Mouse (Mus musculus) erythroid progenitor cell, adult 5-6 weeks (primary cell): ENCODE results near the gene Sspo. TPM values are rescaled to one million over a fixed set of nuclear protein-coding genes. Genes with fewer than 3 reads are reported as not detected.

Experiments used
- ATAC-seq: replicated peaks from 2 replicates; pipeline ENCODE4 v1.8.0; 2016; ENCODE audit warnings: moderate number of reproducible peaks, mild to moderate bottlenecking, moderate TSS enrichment, inconsistent platforms; ENCODE audit not compliant: poor library complexity, low FRiP score, severe bottlenecking
- total RNA-seq, 2 experiments: library from RNA; stranded (forward) in 1 of 2; stranded (reverse) in 1 of 2; fragments of 150-400 nt in 1 of 2; fragments of 186-747, 209-891 nt in 1 of 2; gene quantifications; 2 replicates each; pipeline versions ENCODE4 v1.2.3 to v1.2.4; 2015 to 2017; ENCODE audit warnings: low replicate concordance in 2 of 2

Sspo gene
- total RNA-seq (2015; ENCODE audit: low replicate concordance) (not detected in 2 replicates), total RNA-seq (2017; ENCODE audit: low replicate concordance) (not detected in 2 replicates)

DNA sequence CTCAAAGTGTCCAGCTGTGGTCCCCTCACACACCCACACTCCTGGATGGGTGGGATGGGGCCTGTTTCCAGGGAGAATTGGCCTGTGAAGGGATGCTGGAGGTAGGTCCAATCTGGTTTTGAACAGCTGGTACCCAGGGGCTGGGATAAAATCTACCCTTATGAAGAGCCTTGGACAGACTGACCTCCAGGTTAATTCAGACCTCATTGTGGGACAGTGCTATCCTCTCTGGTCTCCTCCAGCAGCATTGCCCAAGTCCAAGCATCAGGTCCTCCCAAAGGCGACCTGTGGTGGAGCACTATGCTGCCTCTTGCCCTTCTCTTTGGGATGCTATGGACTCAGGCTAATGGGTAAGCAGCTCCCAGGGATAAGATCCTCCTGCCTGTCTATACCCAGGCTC lies at the start of gene Sspo:
TSS of gene Sspo (plus strand) at position 301 of the 400 bp plus-strand sequence.
- no peak for ATAC-seq

DNA sequence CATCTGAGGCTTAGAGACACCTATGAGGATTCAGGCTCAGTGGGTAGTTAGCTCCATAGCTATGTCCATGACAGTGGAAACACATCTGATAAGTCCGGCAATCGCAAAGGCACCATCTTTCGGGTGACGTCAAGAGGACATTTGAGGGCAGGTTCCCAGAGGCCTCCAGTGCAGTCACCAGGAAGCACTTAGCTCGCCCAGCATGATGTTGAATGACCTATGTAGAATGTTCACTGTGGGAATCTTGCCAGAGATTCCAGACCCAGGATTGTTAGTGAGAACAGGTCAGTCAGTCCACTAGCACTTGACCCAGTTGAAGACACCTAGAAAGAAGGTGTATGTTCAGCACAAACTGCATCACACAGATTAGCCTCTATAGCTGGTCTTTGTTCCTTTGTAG lies 48.1 kb upstream of the Sspo start:
- ATAC-seq, result no peak

DNA sequence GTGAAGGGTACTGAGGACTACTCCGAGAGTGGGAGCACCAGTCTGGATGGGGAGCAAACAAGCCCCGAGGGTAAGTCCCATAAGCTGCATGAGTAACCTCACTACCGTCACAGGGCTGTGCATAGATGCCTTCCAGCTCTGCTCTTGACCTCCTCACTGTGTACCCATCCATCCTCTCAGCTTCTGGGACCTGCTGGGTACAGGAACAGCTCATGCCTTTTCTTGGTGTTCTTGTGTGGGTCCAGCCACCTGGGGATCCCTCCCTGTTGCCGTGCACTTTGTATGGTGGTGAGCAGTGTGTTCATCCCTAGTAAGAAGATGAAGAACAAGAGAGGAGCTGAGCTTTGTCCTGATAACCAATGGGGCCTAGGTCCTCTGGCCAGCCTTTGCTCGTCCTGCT lies 44.0 kb upstream of the Sspo start:
- ATAC-seq, result no peak

DNA sequence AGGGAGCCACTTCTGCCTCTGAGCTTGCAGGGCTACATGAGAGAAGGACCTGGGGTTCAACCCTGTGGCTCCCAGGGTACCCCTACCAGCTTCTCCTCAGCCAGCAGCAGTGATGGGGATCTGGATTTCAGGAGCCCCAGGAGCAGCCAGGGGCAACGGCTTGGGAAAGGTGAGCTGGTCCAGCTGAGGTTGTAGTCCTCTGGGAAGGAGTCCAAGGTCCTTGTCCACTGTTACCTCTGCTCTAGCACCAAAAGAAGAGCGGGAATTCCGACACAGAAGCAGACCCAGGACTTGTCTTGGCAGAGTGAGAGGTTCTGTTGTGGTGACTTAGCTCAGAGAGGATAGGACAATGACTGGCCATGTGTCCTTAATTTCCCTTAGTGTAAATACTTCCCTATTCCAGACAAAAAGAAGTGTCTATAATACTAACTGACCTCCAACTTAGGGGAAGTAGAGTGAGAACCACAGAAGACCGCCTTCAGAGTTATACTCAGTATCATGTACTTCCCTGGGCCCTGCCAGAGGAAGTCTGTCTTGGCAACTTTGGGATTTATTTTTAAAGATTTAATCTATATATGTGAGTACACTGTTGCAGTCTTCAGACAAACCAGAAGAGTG lies 38.2 kb upstream of the Sspo start:
- no peak for ATAC-seq

DNA sequence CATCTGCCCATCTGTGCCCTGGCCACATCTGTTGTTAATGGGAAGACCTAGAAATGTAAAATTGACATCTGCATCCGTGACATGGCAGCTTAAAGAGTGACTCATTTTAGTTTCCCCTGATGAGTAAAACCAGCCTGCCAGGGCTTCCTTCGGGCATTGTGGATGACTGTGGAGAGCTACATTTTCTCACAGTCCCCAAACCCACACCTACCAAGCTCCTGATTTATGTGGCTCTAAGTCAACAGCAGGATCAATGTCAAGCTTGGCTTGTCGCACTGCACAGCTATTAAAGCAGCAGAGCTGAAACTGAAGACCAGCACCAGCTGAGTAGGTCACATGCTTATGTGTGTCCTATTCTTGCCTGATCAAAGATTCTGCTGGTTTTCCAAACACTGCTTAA lies 37.5 kb upstream of the Sspo start:
- no peak for ATAC-seq

DNA sequence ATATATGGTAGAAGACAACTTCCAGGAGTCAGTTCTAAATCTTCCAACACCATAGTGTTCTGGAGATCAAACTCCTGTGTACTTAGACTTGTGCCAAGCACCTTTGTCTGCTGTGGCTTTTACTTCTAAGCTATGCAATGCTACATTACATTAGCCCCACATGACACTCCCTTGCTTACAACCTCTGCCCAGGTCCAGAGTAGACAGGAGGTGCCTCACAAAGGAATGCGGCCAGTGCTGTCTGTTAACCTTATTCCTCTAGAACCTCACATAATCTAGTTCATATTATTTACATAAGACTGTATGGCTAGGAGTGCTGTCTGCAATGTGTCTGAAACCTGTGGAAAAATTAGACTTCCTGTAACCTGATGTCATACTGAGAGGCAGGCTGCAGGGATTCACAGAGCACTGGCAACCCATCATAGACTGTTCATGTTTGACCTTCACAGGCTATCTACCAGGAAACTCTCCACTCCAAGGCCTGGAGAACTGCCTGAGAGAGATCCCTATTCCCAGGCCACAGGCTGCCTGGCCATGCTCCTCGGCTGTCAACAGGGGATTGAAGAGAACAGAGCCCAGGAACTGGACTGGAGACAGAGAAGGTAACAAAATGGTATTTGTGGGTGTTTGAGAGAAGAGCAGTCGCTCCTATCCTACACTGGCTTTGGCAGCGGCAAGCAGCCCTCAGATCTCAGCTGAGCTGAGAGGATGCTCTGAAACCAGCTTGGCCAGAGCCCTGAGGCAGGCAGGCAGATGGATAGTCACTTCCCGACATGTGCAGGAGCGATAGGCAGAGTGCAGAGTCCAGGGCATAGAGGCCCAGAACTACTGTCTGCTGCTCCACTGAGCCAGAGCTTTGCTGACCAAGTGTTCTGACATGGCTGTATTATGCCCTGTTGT lies 36.6 kb upstream of the Sspo start:
- ATAC-seq, result no peak

DNA sequence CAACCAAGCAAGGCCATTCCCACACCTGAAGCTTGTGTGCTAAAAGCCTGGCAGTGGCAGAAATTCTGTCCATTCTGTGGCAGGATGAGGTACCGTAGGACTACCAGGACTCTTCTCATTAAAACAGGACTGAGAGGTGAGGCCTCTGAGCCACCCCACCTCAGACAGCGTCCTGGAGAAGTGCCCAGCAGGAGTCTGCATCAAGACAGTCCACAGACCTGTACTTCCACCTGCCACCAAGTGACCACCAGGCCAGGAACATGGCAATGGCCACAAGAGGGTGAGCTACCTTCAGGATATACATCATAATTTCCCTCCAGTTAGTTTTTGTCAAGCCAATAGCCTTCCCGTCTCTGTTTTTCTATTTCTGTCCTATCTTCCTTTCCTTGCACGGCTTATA lies 35.9 kb upstream of the Sspo start:
- no peak for ATAC-seq

DNA sequence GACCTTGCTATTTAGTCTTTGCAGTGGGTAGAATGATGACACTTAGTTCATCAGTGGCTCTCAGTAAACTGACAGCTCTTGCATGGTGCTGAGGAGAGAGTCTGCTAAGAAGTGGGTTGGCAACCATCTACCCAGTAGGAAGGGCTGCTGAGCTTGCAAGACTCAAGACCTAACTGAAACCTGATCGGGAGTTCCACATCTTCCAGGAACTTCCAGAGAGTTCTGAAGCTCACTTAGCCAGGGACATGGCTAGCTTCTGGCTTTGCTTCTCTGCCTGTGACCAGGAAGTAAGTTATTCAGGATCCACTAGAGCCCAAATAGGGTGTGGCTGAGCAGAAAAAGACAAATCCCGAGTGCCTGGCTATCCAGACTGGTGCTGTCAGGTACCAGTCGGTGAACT lies 35.4 kb upstream of the Sspo start:
- no peak for ATAC-seq

DNA sequence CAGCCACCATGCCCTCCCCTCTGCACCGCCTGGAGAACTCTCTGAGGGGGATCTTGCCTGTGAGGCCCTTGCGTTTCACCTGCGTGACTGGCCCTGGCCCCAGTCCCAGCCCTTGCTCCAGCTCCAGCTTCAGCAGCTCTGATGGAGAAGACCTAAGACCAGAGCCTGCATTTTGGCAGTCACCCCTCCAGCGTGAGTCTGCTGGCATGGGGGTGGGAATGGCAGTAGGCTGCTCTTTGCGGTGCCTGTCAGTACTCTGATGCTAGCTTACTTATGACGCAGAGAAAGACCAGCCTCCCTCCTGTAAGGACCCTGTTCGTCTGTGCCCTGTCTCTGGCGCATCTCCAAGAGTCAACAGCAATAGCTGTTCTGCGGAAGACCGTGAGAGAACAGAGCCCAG lies 34.9 kb upstream of the Sspo start:
- no peak for ATAC-seq

DNA sequence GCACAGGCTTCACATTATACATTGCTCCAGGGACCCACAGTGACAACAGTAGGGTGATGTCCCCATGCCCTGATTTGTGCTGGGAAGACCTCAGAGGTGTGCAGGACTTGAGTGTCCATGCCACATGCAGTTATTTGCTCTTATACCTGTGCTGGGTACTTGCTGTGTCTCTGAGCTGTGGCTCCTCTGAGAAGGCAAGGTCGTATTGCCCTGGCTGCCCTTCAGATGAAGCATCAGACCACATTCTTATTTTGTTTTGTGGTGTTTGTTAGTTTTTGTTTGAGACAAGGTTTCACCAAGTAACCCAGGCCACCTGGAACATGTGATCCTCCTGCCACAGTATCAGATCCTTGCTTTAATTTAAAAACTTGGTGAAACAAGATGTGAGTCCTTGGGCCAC lies 33.1 kb upstream of the Sspo start:
- ATAC-seq, result no peak

DNA sequence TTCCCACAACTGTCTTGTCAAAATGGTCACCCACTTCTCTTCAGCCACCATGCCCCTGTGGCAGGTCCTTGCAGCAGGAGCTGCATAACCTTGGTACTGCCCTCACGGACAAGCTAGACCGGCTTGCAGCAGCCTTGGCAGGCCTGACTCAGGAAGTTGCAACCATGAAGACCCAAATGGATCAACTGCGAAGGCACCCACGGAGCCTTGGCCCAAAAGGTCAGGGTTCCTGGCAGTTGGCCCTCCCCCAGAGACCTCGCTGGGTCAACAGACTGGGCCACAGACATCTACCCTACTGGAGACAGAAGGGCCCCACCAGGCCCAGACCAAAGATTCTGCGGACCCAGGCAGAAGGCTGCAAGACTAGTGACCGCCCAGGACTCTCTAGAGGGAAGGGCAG lies 32.4 kb upstream of the Sspo start:
- ATAC-seq, result no peak

DNA sequence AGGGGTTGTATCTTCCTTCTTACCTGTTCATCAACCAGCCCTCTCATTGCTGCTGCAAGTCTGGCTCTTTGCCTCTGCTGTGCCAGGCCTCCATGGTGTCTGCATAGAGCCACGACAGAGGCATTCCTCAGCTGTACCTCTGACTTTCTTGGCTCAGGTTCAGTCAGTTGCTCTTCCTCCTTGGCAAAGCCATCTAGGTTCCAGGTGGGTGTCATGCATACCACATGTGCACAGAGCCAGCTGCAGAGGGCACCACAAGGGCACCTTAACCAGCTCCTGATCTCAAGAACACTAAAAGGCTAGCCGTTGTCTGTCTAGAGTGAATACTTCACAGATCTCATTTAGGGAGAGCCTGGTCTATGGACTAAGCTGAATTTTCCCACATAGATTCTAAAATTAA lies 31.5 kb upstream of the Sspo start:
- no peak for ATAC-seq

DNA sequence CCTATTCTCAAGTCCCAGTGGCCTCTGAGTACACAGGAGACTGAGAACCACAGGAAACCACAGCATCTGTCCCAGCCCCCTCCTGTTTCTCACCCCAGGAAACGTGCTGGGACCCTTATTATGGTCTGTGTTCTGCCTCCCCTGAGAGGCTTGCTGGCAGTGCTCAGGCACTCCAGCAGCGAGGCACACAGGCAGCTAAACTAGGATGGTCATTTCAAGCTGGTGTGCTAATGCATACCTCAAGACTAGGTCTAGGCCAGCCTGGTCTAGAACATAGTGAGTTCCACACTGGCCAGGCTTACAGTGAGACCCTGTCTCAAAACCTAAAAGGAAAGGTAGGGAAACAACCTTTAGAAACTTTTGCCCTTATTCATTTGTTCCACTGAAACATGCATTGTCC lies 27.4 kb upstream of the Sspo start:
- no peak for ATAC-seq

DNA sequence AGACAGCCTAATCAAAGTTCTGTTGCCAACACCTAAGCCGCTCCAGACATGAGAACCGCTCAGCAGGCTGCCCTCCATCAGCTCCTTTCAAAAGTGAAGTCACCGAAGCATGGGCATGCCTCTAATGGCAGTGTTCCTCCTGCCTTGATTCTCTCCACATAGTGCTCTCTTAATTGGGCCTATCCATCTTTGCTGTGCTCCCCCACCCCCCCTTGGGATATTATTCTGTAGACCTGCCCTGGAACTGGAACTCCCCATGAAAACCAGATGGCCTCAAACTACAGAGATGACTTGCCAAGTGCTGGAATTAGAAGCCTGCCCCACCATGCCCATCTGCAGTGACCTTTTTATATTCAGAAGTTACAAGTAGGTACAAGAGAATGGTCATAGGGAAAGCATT lies 24.7 kb upstream of the Sspo start:
- no peak for ATAC-seq

DNA sequence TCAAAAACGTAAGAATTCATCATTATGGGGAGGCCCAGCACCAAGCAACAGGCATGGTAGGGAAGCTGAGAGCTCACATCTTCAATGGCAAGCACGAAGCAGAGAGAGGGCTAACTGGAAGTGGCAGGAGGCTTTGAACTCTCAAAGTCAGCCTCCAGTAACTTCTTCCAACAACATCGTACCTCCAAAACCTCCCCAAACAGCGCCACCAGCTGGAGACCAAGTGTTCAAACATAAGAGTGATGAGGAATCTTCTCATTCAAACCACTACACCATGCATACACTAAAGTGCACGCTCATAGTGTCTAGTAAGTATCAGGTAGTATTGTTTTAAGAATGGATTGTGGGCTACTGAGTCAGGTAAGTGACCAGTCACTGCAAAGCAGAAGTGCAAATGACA lies 24.0 kb upstream of the Sspo start:
- no peak for ATAC-seq

DNA sequence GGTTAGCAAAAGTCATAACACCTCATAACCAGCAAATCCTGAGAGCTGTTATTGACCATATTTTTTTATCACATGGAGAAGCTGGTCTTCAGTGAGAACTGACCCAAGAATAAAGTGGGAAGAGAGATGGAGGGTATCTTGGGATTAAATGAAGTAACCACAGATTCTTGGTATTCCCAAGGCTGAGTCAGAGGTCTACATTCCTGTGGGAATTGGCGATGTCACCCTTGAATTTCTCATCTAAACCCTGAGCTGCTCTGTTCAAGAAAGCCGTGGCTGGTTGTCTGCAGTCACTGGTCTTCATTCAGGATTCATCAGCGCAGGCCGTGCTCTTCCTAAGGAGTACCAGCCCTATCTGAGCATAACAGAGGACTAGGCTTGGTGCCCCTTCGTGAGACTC lies 21.1 kb upstream of the Sspo start:
- ATAC-seq, result no peak

DNA sequence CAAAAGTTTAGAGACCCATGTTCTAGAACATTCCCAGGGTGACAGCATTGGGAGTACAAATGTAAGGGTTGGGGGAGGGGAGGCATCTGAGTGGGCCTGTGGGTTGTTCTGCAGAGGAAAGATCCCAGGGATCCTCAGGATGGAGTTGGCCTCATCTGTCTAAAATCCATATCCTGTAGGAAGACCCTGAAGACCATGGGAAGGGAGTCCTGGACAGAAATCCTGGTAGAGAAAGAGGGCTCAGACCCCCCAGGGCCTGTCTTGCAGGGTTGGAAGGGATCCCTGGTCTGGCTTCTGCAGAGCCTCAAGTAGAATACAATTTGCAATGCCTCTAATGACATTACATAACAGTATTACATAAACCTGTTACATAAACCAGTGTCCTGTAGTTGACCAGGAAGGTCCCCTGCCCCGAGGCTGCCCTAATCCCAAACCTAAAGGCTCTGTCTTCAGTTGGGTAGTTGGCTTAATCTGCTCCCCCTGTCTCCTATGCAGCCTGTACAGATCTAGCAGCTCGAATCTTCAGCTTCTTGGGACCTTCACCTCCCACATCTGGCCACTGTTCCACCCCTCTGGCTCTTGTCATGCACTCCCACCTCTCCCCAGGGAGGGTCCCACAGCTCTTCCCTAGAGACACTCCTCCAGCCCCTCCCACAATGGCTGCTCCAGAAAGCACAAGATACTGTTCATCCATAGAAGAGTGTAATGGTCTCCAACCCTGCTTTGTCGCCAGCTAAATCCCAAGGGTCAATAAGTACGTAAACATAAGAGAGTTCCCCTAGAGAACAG lies 19.1 kb upstream of the Sspo start:
- ATAC-seq, result no peak

DNA sequence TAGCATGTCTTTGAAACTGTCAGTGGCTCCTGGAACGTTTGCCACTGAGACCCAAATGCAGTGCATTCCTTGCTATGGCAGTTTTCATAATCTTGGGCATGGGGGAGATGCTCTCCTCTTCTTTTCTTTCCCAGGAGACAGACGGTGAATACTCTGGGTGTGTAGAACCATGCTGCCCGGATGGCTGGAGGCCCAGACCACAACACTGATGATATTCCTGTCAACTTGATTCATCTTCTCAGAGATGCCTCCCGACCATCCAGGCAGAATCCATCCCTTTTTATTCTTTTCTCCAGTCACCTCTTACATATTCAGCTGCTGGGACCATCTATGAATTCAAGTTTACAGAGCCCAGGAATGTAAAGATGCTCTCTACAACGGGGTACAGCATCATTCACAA lies 17.3 kb upstream of the Sspo start:
- ATAC-seq, result no peak

DNA sequence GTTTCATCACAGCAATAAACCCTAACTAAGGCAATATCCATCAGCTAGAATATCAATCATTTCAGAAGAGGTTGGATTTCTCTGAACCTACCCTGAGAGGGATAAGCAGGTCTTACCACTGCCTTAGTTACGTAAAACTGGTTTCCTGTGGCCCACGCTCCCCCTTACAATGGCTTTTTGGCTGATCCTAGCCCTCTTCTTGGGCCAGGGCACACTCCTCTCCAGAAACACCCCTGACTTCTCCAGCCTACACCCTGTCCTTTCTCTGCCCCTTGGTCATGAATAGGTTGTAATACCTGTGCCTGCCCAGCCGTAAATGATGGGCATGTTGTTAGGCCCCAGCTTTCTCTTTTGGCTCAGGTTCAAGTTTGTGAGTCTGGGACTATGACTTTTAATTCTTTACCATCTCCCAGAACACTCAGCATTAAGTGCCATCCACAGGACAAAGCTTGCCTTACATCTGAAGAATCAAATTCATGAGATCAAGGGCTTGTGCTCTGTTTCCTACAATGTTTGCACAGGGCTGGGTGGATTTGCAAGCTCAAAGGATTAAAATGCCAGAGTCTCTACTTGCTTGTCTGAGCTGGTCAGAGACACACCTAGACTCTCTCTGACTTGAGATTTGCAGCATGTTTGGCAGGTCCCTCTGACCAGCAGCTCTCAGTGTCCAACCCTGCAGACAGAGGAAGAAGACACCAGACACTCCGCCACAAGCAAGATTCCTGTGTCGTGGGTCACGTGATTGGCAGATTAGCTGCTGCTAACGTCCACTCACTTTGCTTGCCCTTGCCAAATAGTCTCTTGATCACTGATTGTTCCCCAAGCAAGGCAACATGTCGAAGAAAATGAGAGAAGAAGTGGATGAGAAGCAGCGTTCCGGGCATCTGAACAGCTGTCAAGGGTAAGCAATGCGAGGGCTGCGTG lies 14.9 kb upstream of the Sspo start:
- no peak for ATAC-seq

DNA sequence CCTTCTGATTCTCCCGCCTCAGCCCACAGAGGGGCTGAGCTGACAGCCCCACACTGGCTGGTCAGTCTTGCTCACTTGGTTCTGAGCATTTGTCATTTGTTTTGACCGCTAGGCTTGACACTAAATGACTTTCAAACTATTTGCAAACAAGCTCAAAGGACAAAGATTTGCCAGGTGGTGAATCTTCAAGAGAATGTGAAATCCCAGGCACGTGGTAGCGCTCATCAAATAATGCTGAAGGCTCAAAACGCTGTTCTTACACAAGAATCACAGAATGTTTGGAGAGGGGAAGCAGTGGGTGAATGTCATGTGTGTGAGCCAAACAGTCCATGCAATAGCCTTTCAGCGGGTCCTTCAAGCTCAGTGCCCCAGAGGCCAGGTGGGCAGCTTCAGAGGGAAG lies 13.4 kb upstream of the Sspo start:
- ATAC-seq, result no peak
